Mouse (Mus musculus): ENCODE results near the gene Pdlim4.

DNA sequence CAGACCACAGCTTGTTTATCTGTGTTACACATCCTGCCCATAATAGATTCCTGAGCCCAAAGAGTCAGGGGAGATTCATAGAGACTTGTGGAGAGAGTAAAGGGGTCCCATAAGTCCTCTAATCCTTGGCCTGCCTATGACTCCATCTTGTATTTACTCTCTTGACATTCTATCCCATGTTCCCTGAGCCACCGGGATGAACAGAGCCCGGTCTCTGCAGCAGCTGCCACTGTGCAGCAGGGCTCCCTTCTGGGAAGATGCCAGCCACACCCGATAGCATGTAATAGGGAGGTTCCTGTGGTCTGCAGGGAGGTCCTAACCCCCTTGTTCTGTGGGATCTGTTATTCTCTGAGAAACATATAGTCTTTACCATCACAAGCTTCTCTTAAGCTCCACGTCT lies 47.6 kb upstream of the Pdlim4 start:
- TF ChIP-seq CTCF (conservative IDR thresholded peaks at IDR 0.05; ENCODE audit: low read length): no peak
- TF ChIP-seq NANOG (IDR thresholded peaks at IDR 0.05; ENCODE audit: borderline replicate concordance, low read length): no peak

All from E14TG2a.4 (cell line).